Mouse (Mus musculus) midbrain, postnatal 0 days (tissue): ENCODE data around the gene Notch4. TPM values are rescaled to one million over a fixed set of nuclear protein-coding genes. Genes with fewer than 3 reads are reported as not detected.

Experiments
- ATAC-seq: fragments of 200-750 bp; cut with Nextera tagmentation; 2 replicates; pipeline ENCODE4 v1.8.0; 2017; ENCODE audit warnings: moderate number of reproducible peaks, mild to moderate bottlenecking, moderate TSS enrichment, moderate library complexity; ENCODE audit not compliant: low FRiP score
- DNase-seq: peaks from one replicate; pipeline ENCODE4 v3.0.0-alpha.2; 2015; ENCODE audit warnings: low spot score
- H3K27ac ChIP-seq: fragments of 300-500 bp; sonication (generic); 2 replicates; pipeline ENCODE4 v1.5.1; 2014; ENCODE audit warnings: low read depth, mild to moderate bottlenecking, low read length, mixed read lengths
- H3K27me3 ChIP-seq: fragments of 300-500 bp; sonication (generic); 2 replicates; pipeline ENCODE4 v1.6.1; 2014; ENCODE audit warnings: low read length, control low read depth, mixed read lengths; ENCODE audit not compliant: insufficient read depth
- H3K36me3 ChIP-seq: fragments of 300-500 bp; sonication (generic); 2 replicates; pipeline ENCODE4 v1.6.1; 2014; ENCODE audit warnings: low read length, control low read depth, mixed read lengths; ENCODE audit not compliant: insufficient read depth
- H3K4me1 ChIP-seq: fragments of 300-500 bp; sonication (generic); 2 replicates; pipeline ENCODE4 v1.6.1; 2014; ENCODE audit warnings: mild to moderate bottlenecking, control low read depth, antibody characterized with exemption, low read length, mixed read lengths; ENCODE audit not compliant: insufficient read depth
- H3K4me2 ChIP-seq: fragments of 300-500 bp; sonication (generic); 2 replicates; pipeline ENCODE4 v1.6.1; 2014; ENCODE audit warnings: low read depth, mild to moderate bottlenecking, low read length, mixed read lengths; ENCODE audit not compliant: poor library complexity, severe bottlenecking
- H3K4me3 ChIP-seq: fragments of 300-500 bp; sonication (generic); 2 replicates; pipeline ENCODE4 v1.5.1; 2014; ENCODE audit warnings: low read depth, mild to moderate bottlenecking, low read length, moderate library complexity
- H3K9ac ChIP-seq: fragments of 300-500 bp; sonication (generic); replicated peaks from 2 replicates; pipeline ENCODE4 v1.6.1; 2014; ENCODE audit warnings: mild to moderate bottlenecking, low read length, moderate library complexity, mixed read lengths; ENCODE audit not compliant: poor library complexity, severe bottlenecking
- H3K9me3 ChIP-seq: fragments of 300-500 bp; sonication (generic); 2 replicates; pipeline ENCODE4 v1.6.1; 2016; ENCODE audit warnings: low read length, control low read depth
- CTCF ChIP-seq: IDR thresholded peaks from 2 replicates; pipeline ENCODE4 v1.5.1; 2016; ENCODE audit warnings: antibody characterized with exemption, mild to moderate bottlenecking
- WGBS: fragments of 180-500 bp; shearing (Covaris S2); extraction: QIAGEN DNeasy Blood & Tissue Kit; methylation state at CpG from one replicate; pipeline ENCODE4 v1.1.7; 2014; 5-methylcytosine and 5-hydroxymethylcytosine counted together
- polyA plus RNA-seq: library from polyadenylated mRNA; unstranded; fragments of >200 nt; fragmentation: Nextera tagmentation; extraction: Ambion mirVana; gene quantifications from 2 replicates; pipeline ENCODE4 v1.2.1, GENCODE M21; 2015
- total RNA-seq: library from RNA; depleted of rRNA; stranded (reverse); fragments of >200 nt; gene quantifications from 2 replicates; pipeline ENCODE4 v1.2.3, GENCODE M21; 2014

Notch4 gene
- total and polyA plus RNA-seq, 2 experiments from 2014 or later = 6.1 to 44.3 TPM

DNA sequence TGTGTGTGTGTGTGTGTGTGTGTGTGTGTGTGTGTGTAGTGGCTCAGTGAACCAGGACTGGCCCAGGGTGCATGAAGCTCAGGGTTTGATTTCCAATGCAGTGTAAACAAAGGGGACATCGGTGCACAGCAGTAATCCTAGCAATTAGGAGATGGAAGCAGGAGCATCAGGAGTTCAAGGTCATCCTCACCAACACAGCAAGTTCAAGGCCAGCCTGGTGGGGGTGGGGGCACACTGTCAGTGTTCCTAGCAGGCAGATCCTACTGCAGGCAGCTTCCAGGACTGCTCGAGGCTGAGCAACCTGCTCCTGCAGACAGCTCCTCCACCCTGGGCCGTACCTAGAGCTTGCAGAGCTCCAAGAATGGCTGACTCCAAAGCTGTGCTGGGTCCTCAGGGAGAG, 1.5 kb upstream of the Notch4 start:
- WGBS = 82% methylated on average over 3 of the region's 3 CpGs
- no peak for TF ChIP-seq CTCF
- H3K9ac ChIP-seq = no peak overlapping the region
- H3K4me2 ChIP-seq = no peak overlapping the region
- no peaks in the 10 kb centered on the region for H3K36me3 ChIP-seq
- DNase-seq (no peak), ATAC-seq (no peak)
- no peaks in the 10 kb centered on the region for H3K27me3 ChIP-seq
- no peaks in the 10 kb centered on the region for H3K9me3 ChIP-seq
- no peak overlapping the region for H3K27ac ChIP-seq
- no peak overlapping the region for H3K4me3 ChIP-seq
- H3K4me1 ChIP-seq = no peaks in the 10 kb centered on the region

DNA sequence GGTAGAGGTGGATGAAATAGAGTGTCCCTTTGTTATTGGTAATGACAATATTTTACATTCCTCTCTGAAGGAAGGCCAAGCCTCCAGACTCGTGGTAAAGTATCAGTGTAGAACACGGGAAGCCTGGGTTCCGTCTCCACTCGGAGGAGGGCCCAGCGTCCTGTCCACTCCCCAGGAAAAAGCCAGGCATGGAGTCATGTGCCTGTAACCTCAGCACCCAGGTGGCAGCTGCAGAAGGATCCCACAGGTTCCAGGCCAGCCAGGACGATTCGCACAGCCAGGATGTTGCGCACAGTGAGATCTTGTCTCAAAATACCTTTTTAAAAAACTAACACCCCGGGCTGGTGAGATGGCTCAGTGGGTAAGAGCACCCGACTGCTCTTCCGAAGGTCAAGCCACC, 714 bp upstream of the Notch4 start:
- no peak for TF ChIP-seq CTCF
- ATAC-seq = no peak
- no peak overlapping the region for H3K4me3 ChIP-seq
- H3K4me1 ChIP-seq = no peaks in the 10 kb centered on the region
- no peak overlapping the region for H3K9ac ChIP-seq
- H3K4me2 ChIP-seq = no peak overlapping the region
- no peaks in the 10 kb centered on the region for H3K36me3 ChIP-seq
- no peak overlapping the region for H3K27ac ChIP-seq
- no peaks in the 10 kb centered on the region for H3K27me3 ChIP-seq
- H3K9me3 ChIP-seq = no peaks in the 10 kb centered on the region
- 82% methylated on average over 11 of the region's 11 CpGs for WGBS
- no peak for DNase-seq

DNA sequence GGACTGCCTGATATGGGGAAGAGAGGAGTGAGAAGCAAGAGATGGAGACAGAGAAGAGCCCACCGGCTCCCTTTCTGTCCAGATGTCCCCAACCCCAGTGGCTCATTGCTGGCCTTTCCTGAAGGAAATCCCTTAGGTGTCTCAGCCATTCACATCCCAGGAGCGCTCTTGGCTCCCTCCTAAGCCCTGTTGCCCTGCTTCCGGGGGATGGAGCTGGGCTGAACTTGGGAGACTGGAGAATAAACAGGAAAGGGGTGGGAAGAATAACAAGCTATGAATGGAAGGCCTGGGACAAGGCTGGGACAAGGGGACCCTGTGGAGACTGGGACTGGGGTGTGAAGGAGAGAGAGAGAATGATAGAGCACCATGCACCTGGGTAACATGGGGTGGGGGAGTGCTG, 728 bp downstream of the Notch4 start:
- Histone ChIP-seq H3K4me2 (peak overlapping the region; percentile 22; the same call in 1 of the 2 replicates), H3K9ac (no peak overlapping the region), H3K27ac (peak overlapping the region; percentile 51; the same call in 1 of the 2 replicates), H3K4me3 (no peak overlapping the region), H3K9me3 (no peaks in the 10 kb centered on the region), H3K27me3 (no peaks in the 10 kb centered on the region), H3K4me1 (no peaks in the 10 kb centered on the region), H3K36me3 (no peaks in the 10 kb centered on the region)
- 56% methylated on average over 3 of the region's 3 CpGs for WGBS
- DNase-seq = no peak
- TF ChIP-seq CTCF = no peak
- no peak for ATAC-seq

DNA sequence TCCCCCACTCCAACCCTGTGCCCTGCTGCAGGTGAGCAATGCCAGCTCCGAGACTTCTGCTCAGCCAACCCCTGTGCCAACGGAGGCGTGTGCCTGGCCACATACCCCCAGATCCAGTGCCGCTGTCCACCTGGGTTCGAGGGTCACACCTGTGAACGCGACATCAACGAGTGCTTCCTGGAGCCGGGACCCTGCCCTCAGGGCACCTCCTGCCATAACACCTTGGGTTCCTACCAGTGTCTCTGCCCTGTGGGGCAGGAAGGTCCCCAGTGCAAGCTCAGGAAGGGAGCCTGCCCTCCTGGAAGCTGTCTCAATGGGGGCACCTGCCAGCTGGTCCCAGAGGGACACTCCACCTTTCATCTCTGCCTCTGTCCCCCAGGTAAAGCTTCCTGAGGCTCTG, 3.2 kb downstream of the Notch4 start:
- Histone ChIP-seq H3K4me1 (no peaks in the 10 kb centered on the region), H3K36me3 (no peaks in the 10 kb centered on the region), H3K27ac (no peak overlapping the region), H3K27me3 (no peaks in the 10 kb centered on the region), H3K9ac (no peak overlapping the region), H3K9me3 (no peaks in the 10 kb centered on the region), H3K4me3 (no peak overlapping the region), H3K4me2 (no peak overlapping the region)
- DNase-seq (no peak), ATAC-seq (no peak)
- no peak for TF ChIP-seq CTCF
- 67% methylated on average over 9 of the region's 9 CpGs for WGBS

DNA sequence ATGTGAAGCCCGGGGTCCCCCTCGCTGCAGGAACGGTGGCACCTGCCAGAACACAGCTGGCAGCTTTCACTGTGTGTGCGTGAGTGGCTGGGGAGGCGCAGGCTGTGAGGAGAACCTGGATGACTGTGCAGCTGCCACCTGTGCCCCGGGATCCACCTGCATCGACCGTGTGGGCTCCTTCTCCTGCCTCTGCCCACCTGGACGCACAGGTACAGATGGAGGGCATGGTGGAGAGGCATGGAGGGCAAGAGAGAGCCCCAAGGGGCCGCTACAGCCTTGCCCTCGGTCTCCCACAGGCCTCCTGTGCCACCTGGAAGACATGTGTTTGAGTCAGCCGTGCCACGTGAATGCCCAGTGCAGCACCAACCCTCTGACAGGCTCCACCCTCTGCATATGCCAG, 4.4 kb downstream of the Notch4 start:
- H3K27me3 ChIP-seq = no peaks in the 10 kb centered on the region
- ATAC-seq (no peak), DNase-seq (no peak)
- no peaks in the 10 kb centered on the region for H3K4me1 ChIP-seq
- H3K4me3 ChIP-seq = no peak overlapping the region
- H3K9ac ChIP-seq = no peak overlapping the region
- TF ChIP-seq CTCF = no peak
- H3K27ac ChIP-seq = no peak overlapping the region
- no peak overlapping the region for H3K4me2 ChIP-seq
- no peaks in the 10 kb centered on the region for H3K9me3 ChIP-seq
- WGBS = 81% methylated on average over 13 of the region's 13 CpGs
- H3K36me3 ChIP-seq = no peaks in the 10 kb centered on the region

DNA sequence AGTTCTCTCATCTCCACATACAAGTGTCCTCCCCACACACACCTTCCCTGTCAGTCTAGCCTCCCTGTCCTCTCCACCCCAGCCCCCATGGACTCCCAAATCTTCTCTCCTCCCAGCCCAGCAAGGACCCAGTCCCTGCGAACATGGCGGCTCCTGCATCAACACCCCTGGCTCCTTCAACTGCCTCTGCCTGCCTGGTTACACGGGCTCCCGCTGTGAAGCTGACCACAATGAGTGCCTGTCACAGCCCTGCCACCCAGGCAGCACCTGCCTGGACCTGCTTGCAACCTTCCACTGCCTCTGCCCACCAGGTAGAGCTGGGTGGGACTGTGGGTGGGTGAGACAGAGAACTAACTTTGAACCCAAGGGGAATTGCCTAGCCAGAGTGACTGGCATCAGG, 5.9 kb downstream of the Notch4 start:
- WGBS = 69% methylated on average over 4 of the region's 4 CpGs
- no peak overlapping the region for H3K9ac ChIP-seq
- H3K4me2 ChIP-seq = no peak overlapping the region
- H3K27me3 ChIP-seq = no peaks in the 10 kb centered on the region
- no peak for ATAC-seq
- H3K27ac ChIP-seq = no peak overlapping the region
- H3K4me1 ChIP-seq = no peaks in the 10 kb centered on the region
- no peak for TF ChIP-seq CTCF
- H3K36me3 ChIP-seq = no peaks in the 10 kb centered on the region
- no peaks in the 10 kb centered on the region for H3K9me3 ChIP-seq
- H3K4me3 ChIP-seq = no peak overlapping the region
- no peak for DNase-seq
